Comparison of ENCODE assay signal across 26 mouse cellular contexts in the genomic region with DNA sequence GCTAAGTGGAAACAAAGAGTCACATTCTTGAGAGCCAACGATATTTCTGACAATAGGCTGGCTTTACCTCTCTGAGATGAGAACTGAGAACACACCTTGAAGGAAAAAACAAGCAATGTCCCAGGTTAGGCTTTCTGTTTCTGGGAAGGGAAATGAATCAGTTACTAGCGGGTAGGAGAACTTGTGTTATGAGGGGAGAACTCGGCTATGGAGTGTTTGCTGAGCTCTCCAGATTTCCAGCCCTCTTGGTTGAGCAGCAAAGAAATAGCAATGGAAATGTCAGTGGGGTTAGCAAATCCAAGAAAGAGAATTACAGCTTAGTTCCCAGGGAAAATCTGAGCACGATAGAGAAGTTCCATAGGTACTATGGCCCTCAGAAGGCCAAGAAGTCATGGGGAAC.
DNase-seq lines count a peak whose midpoint lies in the region; ATAC-seq and TF ChIP-seq lines count a peak whose summit lies in the region.
"Had no signal": no experiment of that assay in that cellular context is flagged by ENCODE, and none has a peak within 500 bp of the region (broad histone marks: within the 10 kb centered on the region; RNA-seq: fewer than 3 reads in every experiment).

No protein-coding gene starts in this region.

- no peaks in the 10 kb centered on the region for H3K27me3 ChIP-seq in lung, postnatal 0 days (replicated peaks; ENCODE audit: insufficient read depth, low read length)
- H3K27me3 ChIP-seq in hindbrain, postnatal 0 days (ENCODE audit: insufficient read depth, low read length): no peaks in the 10 kb centered on the region
- H3K27me3 ChIP-seq: CH12.LX; embryonic facial prominence, embryonic 12.5 days; forebrain, embryonic 13.5 days; forebrain, embryonic 15.5 days had no signal

- TF ChIP-seq CTCF in lung, adult 2 months (IDR thresholded peaks at IDR 0.05; ENCODE audit: insufficient read depth, low read length): no peak
- TF ChIP-seq CTCF in lung, postnatal 0 days (IDR thresholded peaks at IDR 0.05): no peak
- no peak for TF ChIP-seq CTCF in hindbrain, postnatal 0 days (IDR thresholded peaks at IDR 0.05; ENCODE audit: low read depth)

- H3K27ac ChIP-seq in lung, postnatal 0 days (ENCODE audit: low read length): no peak overlapping the region
- no peak overlapping the region for H3K27ac ChIP-seq in hindbrain, postnatal 0 days
- H3K27ac ChIP-seq: embryonic facial prominence, embryonic 10.5 days; embryonic facial prominence, embryonic 12.5 days; forebrain, embryonic 13.5 days; forebrain, embryonic 15.5 days had no signal

- peak; percentile 21 to 52 for DNase-seq in lung, adult 18-20 months
- DNase-seq in lung, adult 2 months: no peak
- peak; percentile 51 for DNase-seq in lung, postnatal 0 days (ENCODE audit: low spot score)
- peak; percentile 15 for DNase-seq in lung, postnatal 14 days
- DNase-seq in lung, postnatal 36 days: peak; percentile 58
- no peak for DNase-seq in urinary bladder, postnatal 10 days (ENCODE audit: low spot score)
- DNase-seq in cerebellum, adult 8-10 months: no peak
- no peak for DNase-seq in hindbrain, postnatal 0 days (ENCODE audit: low spot score)
- DNase-seq: adrenal gland, adult 8-10 months; adrenal gland, postnatal 14 days; adrenal gland, postnatal 36 days; B cell, adult 2 months; cerebellum, adult 11-12 months; cerebellum, adult 2 months; cerebellum, adult 9-11 months; cerebellum, postnatal 14 days; cerebellum, postnatal 36 days had no signal

- H3K36me3 ChIP-seq in lung, postnatal 0 days (ENCODE audit: insufficient read depth, low read length): no peaks in the 10 kb centered on the region
- H3K36me3 ChIP-seq in hindbrain, postnatal 0 days (ENCODE audit: insufficient read depth, low read length): no peaks in the 10 kb centered on the region
- H3K36me3 ChIP-seq: embryonic facial prominence, embryonic 10.5 days; embryonic facial prominence, embryonic 12.5 days; forebrain, embryonic 15.5 days; G1E had no signal

- H3K9ac ChIP-seq in lung, postnatal 0 days (replicated peaks; ENCODE audit: low read depth): no peak overlapping the region
- H3K9ac ChIP-seq in hindbrain, postnatal 0 days (replicated peaks; ENCODE audit: low read length): no peak overlapping the region
- H3K9ac ChIP-seq: embryonic facial prominence, embryonic 12.5 days; forebrain, embryonic 13.5 days; forebrain, embryonic 15.5 days had no signal

- no peaks in the 10 kb centered on the region for H3K4me1 ChIP-seq in lung, adult 2 months (ENCODE audit: control insufficient read depth, insufficient read depth, low read length)
- no peaks in the 10 kb centered on the region for H3K4me1 ChIP-seq in lung, postnatal 0 days (ENCODE audit: insufficient read depth, low read depth, low read length)
- no peaks in the 10 kb centered on the region for H3K4me1 ChIP-seq in hindbrain, postnatal 0 days (ENCODE audit: insufficient read depth, low read length)
- H3K4me1 ChIP-seq: embryonic facial prominence, embryonic 10.5 days; embryonic facial prominence, embryonic 12.5 days; forebrain, embryonic 13.5 days; forebrain, embryonic 15.5 days had no signal

- TF ChIP-seq POLR2A in lung, adult 2 months (IDR thresholded peaks at IDR 0.05; ENCODE audit: borderline replicate concordance, extremely low read depth, low read depth, low read length): no peak

- no peak; the same call in 1 of the 2 replicates for ATAC-seq in lung, postnatal 0 days
- ATAC-seq in hindbrain, postnatal 0 days: no peak
- ATAC-seq: activated CD4-positive, CD25-positive, alpha-beta regulatory T cell, adult 4 months; CD4-positive, CD25-positive, alpha-beta regulatory T cell, adult 4 months; forebrain, embryonic 13.5 days; forebrain, embryonic 15.5 days; Patski had no signal

- no peak overlapping the region for H3K4me2 ChIP-seq in lung, postnatal 0 days (replicated peaks; ENCODE audit: low read depth, low read length)
- H3K4me2 ChIP-seq in hindbrain, postnatal 0 days (ENCODE audit: low read depth, low read length): no peak overlapping the region
- H3K4me2 ChIP-seq: embryonic facial prominence, embryonic 12.5 days; forebrain, embryonic 13.5 days; forebrain, embryonic 15.5 days had no signal

- TF ChIP-seq EP300 in lung, postnatal 0 days (IDR thresholded peaks at IDR 0.05): no peak

- 53% methylated on average over 4 of the region's 4 CpGs for WGBS in lung, adult 2 months
- WGBS in lung, postnatal 0 days: 50% methylated on average over 4 of the region's 4 CpGs
- 85% methylated on average over 4 of the region's 4 CpGs for WGBS in hindbrain, postnatal 0 days

- H3K9me3 ChIP-seq in lung, postnatal 0 days (ENCODE audit: low read length): no peaks in the 10 kb centered on the region
- no peaks in the 10 kb centered on the region for H3K9me3 ChIP-seq in hindbrain, postnatal 0 days (ENCODE audit: low read length)
- H3K9me3 ChIP-seq: embryonic facial prominence, embryonic 10.5 days; embryonic facial prominence, embryonic 12.5 days; forebrain, embryonic 13.5 days; forebrain, embryonic 15.5 days; G1E had no signal

- H3K4me3 ChIP-seq in lung, adult 2 months (replicated peaks; ENCODE audit: extremely low read depth, low read depth, low read length): no peak overlapping the region
- no peak overlapping the region for H3K4me3 ChIP-seq in lung, postnatal 0 days (ENCODE audit: low read depth, low read length)
- no peak overlapping the region for H3K4me3 ChIP-seq in hindbrain, postnatal 0 days (ENCODE audit: low read length)
- H3K4me3 ChIP-seq: embryonic facial prominence, embryonic 10.5 days; embryonic facial prominence, embryonic 12.5 days; forebrain, embryonic 13.5 days; forebrain, embryonic 15.5 days had no signal

Comparison
In these comparisons a context has a peak if more than half of its experiments do, and no peak if none do; other contexts are left out.
1. DNase-seq: peak in lung, adult 18-20 months (2 of 2), lung, postnatal 0 days (single experiment), lung, postnatal 14 days (single experiment) and lung, postnatal 36 days (single experiment); none in lung, adult 2 months (single experiment), urinary bladder, postnatal 10 days (single experiment), cerebellum, adult 8-10 months (single experiment) and hindbrain, postnatal 0 days (single experiment).